Mouse (Mus musculus) layer of hippocampus, postnatal 14 days (tissue): ENCODE data around the gene Bola2. TPM values are rescaled to one million over a fixed set of nuclear protein-coding genes. Genes with fewer than 3 reads are reported as not detected.

ENCODE experiments used
- DNase-seq, 2 experiments: peaks; one replicate each; pipeline ENCODE4 v3.0.0; 2021 to 2022; ENCODE audit warnings: low spot score in 2 of 2, mixed read lengths in 1 of 2
- long read RNA-seq, 2 experiments: library from polyadenylated mRNA; stranded (forward); transcript quantifications; one replicate each; pipeline ENCODE4 v2.0.0; 2021
- total RNA-seq, 2 experiments: library from RNA; stranded (reverse); gene quantifications; 2 replicates each; pipeline ENCODE4 v1.2.3; 2021

The Bola2 gene
- 100 to 1,000 TPM; 119 to 129 TPM for total RNA-seq
- long read RNA-seq, experiment 1, transcript Bola2-203 (3 exons, 1,266 nt) = major isoform, 27 of 29 reads
- long read RNA-seq, experiment 1, partial matches to known transcripts = 0 of 29 reads
- long read RNA-seq, experiment 1, other reads (novel, unspliced or antisense) = 0 of 29 reads
- long read RNA-seq, experiment 2, transcript Bola2-202 (2 exons, 642 nt) = minor isoform, 7 of 86 reads
- long read RNA-seq, experiment 2, transcript Bola2-203 (3 exons, 1,266 nt) = major isoform, 75 of 86 reads
- long read RNA-seq, experiment 2, partial matches to known transcripts = 0 of 86 reads
- long read RNA-seq, experiment 2, other reads (novel, unspliced or antisense) = 1 of 86 reads

DNA sequence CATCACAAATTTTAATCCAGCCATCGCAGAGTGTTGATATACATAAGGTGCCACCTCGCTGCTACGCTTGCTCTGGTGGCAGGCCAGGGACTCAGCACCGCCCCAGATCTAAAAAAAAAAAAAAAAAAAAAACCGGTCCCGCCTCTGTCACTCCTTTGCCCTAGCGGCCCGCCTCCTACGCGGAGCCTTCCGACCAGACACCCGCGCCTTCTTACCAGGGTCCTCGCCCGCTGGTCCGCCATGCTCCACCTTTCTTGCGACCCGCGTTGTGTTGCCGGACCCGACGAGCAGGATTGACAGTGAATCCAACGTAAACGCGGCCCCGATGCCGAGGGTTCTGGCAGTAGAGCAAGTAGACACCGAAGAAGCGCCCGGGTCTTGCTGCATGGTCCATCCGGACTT, at the start of gene Bola2:
Bola2 (plus strand) TSS at position 192 of the 402 bp plus-strand sequence.
- no peak for DNase-seq

DNA sequence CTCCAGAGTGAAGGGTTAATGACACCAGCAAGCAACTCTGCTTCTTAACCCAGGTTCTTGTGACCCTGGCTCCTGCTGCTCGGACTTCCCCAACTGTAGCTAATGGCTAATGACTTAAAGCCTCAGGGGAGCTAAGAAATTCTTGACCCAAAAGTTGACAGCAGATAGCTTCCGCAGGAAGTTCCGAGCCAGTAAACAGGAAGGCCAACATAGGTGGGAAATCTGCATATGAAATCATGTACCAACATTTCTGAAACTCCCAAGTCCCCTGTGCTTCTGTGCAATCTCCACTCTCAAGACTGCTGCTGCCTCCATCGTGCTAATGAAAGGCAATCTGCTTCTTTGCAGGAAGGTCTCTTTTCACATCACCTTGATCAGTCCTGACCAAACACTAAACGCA, 49.5 kb upstream of the Bola2 start:
- DNase-seq = no peak

DNA sequence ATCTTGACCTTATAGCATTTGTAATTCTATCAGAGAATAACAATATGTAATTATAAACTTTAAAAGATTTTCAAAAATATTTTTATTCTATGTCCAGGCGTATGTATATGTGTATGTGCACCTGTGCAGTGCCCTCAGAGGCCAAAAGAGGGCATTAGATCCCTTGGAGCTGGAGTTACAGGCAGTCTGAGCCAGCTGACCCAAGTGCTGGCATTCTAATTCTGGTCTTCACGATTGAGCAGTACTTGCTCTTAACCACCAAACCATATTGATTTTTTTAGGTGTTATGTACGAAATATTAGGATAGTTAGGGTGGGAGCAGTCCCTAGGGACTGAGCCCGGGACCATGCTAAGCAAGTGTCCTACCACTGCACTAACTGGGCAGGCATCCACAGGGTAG, 46.7 kb upstream of the Bola2 start:
- DNase-seq = no peak

DNA sequence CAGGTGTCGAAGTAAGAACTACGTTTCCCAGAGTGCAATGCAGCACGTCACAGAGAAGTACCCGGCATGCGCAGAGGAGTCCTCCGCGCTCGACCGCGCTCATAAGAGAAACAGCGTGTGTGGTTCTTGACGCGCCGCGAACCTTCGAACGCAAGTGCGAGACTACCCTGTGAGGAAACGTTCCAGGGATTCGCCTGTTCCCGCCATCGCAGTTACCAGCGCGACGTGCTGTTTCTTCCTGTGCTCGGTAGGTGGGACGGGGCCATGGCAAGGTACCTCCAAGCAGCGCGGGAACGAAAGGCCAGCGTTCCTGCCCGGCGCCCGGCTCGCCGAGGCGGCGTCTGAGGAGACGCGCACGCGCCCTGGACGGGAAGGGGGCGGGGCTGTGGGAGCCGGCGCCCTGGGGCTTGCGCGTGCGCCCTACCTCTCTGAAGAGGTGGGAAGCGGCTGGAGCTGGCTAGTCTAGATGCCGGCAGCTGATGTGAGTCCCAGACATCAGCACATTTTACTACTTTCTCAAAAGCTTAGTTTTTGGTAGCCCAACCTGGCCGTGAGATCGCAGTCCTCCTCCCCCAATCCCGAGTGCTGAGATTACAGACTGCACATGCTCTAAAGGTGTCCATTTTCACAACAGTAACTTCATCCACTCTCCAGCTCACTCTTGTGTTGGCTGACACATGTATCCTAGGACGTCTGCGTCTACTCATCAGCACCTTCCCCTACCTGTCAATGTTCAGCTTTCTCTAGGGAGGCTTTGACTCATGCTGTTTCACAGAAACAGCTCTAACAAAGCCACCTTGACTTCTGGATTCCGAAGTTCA, 45.8 kb upstream of the Bola2 start, which contains the start of gene Sgf29:
Sgf29 (plus strand) TSS at position 79 of the 821 bp plus-strand sequence.
- DNase-seq = peak; percentile 93 to 96

DNA sequence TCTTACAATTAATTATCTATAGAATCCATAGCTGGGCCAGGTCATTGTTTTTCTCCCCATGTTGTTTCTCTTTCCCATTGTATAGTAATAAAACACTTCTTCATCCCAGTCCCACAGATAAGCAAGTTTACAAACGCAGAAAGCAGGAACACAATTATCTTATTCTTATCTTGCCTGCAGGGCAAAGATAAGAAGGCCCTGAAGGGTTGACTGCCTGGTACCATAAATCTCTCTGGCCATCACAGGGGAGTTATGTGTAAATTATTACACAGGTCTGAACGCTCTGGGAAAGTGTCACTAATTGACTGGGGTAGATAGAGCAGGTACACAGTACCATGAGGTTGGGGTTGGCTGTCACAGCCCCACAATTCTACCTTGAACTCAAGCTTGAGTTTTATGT, 44.3 kb upstream of the Bola2 start:
- no peak for DNase-seq

DNA sequence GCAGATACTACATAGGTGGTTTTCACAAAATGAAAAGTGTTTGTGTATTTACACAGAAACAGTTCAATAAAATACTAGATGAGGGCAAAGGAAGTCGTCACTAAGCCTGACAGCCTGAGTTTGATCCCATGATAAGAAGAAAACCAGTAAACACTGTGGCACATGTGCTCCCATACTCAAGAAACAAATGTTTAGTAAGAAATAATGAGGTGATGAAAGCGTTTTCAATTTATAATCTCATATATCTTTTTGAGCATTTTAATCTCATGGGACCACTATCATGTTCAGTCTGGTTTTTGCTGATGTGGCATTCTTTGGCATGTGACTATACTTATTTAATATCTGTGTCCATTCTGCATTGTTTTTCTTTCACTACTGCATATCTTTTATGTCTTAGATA, 41.2 kb upstream of the Bola2 start:
- DNase-seq = no peak

DNA sequence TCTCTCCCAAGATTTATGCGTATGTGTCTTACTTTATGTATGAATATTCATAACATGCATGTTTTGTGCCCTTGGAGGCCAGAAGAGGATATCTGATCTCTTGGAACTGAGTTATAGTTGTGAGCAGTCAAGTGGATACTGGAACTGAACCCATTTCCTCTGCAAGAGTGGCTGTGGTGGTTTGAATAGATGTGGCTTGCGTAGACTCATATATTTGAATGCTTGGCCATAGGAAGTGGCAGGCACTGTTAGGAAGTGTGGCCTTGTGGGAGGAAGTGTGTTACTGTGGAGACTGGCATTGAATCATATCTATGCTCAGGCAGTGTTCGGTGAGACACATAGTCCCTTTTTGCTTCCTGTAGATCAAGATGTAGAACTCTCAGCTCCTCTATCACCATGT, 39.5 kb upstream of the Bola2 start:
- DNase-seq = no peak

DNA sequence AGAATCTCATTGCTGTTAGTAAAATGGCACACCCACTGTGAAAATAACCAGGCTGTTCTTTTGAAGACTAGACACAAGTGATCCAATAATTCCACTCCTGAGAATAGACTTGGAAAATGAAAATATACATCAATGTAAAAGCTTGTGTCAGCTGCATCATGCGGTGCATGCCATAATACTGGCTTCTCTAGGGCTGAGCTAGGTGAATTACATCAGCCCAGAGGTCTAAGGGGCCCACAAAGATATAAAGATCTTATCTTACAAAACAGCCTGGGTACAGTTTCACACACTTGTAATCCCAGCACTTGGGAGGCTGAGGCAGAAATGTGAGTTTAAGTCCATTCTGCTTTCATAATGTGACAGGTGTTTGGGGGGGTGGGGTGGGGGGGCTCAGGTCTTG, 37.7 kb upstream of the Bola2 start:
- no peak for DNase-seq

DNA sequence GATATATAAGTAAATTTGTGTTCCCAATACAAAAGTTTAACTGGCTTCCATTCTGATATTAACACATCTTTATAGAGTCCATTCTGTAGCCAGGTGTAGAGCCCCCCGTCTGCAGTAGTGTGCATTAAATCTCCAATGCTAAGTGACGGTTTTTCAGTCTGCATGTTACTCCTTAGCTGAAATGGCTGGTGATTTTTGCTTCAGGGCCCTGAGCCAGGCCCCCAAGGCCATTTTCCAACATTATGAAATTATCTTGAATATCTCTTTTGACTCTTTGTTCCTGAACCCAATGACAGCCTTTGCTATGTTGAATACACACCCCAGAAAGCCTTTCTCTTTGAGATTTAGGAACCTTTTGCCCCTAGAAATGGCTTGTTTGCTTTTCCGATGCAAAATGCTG, 35.4 kb upstream of the Bola2 start:
- no peak for DNase-seq

DNA sequence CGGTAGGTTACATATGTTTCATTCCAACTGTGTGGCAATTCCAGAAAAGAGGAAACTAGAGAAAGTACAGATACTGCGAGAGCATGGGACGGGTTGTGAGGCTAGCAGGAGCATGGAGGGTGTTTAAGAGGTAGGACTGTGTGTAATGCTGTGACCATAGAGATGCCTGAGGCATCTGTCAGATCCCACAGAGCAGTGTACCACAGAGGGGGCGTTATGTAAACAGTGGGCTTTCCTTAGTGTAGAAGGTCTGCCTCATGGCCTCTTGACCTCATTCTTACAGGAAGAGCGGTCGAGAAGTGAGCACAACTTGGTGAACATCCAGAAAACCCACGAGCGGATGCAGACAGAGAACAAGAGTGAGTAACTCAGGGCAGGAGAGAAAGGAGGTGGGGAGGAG, 31.6 kb upstream of the Bola2 start:
- no peak for DNase-seq

DNA sequence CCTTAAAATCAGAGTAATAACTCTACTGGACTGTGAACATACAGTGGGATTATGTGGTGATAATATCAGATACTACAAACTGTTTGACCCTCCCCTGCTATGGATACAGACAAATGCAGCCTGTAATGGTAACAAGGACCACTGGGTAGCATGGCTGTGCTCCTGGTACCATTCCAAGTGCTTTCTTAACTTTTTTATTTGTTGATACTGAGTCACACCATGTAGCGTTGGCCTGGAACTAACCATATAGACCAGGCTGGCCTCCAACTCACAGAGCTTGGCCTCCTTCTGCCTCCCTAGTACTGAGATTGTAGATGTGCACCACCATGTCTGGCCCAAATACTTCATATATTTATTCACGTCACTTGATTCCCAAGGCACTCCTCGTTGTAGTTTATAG, 29.9 kb upstream of the Bola2 start:
- DNase-seq = no peak

DNA sequence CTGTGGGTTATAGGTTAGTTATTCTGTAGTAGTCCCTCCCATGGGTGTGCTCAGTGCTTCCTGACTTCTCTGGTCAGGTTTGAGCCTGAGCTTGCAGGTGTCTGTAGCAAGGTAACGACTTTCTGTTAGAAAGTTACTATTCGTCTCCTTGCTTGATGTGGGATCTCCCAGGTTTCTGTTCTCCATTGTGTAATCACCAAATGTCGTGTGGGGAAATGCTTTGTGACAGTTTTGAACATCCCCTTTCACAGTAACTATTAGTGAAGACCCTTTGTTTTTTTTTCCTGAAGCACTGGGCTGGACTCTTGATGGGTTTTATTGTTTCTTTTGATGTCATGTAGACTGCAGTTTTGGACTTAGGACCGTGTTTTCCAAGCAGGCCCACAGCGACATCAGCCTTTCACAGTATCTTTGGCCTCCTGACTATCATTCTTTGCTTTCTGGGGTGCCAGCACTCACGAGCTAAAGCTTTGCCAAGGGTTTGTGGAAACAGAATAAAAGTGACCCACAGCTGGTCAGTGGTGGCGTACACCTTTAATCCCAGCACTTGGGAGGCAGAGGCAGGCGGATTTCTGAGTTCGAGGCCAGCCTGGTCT, 27.6 kb upstream of the Bola2 start:
- no peak for DNase-seq

DNA sequence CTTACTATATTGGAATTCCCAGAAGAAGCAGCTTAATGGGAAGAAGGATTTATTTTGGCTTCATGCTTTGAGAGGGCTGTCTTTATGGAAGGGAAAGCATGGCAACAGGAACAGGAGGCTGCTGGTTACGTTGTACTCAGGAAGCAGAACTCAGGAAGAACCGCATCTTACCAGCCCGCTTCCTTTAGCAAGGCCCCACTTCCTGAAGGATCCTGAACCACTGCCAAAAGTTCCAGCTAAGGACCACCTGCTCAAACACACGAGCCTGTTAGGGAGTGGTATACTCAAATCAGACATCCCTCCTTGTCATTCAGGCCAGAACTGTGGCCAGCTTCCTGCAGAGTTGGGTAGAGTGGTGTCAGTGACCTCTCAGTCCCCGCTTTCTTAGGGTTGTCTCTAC, 26.7 kb upstream of the Bola2 start:
- no peak for DNase-seq

DNA sequence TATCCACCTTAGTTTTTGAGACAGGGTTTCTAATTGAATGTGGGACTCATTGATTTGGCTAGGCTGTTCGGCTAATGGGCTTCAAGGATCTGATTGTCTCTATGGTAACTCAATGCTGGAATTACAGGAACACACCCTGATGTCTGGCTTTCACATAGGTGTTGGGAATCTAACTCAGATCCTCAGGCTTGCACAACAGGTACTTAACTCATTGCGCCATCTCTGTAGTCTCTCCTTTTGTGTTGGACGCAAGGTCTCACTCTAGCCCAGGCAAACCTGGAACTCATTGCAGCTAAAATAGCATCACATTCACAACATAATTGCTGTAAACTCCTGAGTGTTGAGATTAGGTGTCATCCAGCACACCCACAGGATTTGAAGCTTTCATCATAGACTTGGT, 25.0 kb upstream of the Bola2 start:
- no peak for DNase-seq

DNA sequence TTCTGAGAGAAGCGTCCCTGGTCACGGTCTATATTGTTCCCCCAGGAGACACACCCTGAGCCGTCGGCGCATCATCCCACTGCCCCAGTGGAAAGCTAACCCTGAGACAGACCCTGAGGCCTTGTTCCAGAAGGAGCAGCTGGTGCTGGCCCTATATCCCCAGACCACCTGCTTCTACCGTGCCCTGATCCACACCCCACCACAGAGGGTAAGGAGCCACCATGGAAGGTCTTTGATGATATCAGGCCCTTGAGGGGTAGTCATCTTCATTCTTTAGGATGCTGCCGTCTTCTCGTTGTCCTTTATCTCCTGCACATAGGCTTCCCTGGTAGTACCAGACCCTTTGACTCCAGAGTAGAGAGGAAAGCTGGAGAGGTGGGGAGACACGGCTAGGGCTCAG, 23.1 kb upstream of the Bola2 start:
- DNase-seq = no peak

DNA sequence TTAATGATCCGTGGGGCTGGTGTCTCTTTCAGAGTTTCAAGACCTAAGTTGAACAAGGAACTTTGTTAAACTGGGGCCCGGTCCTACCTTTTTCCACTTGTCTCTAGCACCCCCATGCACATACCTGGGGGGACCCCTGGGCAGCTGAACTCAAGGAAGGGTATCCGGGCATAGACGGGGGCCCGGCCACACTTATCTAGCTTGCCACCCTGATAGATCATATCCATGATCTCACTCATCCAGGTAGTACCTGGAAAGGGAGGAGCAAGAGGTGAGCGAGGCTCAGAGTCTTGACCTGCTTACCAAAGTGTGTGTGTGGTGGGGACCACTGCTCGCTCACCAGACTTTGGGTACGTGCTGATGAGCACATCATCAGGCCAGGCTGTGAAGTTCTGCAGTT, 20.1 kb upstream of the Bola2 start:
- DNase-seq = no peak

DNA sequence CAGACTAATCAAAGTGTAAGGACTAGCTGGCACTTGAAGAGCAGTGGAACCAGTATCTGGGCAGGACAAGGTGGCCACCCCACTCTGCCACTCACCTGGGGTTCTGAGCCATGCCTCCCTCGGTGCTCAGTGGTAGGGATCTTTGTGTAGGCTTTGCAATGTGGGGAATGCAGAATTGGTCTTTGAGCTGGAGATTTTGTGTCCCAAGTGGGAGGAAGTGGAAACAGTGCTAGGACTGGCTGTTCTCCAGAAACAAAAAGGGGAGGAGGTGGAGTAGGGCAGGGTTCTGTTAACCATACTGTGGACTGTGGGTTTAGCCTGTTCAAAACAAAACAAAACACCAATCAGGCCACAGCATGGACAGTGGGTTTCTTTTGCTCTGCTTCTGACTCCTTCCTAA, 19.0 kb upstream of the Bola2 start, which contains the start of gene Sult1a1:
Sult1a1 (minus strand) TSS at position 226 of the 400 bp plus-strand sequence.
- DNase-seq = peak in 1 of 2 experiments; percentile 54

DNA sequence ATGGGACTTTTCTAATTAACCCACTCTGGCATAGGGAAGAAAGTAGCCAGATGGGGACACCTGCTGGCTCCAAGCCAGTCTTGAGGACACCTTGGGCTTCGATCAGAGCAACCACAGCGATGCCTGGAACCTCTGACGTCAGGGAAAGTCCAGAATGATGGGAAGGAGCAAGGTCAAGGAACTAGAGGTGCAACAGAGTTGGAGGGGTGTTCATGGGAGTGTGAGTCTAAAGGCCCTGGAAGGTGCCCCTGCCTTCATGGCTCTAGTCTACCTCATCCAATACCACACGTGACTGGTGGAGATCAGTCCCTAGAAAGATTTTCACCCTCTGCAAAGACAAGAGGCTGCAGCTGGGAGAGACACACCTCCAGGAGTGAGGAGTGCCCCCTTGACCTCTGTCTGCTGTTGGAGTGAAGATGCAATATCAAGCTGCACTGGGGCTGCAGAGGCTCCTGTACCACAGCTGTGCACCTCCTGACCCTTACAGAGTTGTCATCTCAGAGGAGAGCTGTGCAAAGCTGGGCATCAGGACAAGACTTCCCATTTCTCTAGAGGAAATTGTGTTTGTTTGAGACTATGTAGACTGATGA, 18.5 kb upstream of the Bola2 start:
- DNase-seq = no peak

DNA sequence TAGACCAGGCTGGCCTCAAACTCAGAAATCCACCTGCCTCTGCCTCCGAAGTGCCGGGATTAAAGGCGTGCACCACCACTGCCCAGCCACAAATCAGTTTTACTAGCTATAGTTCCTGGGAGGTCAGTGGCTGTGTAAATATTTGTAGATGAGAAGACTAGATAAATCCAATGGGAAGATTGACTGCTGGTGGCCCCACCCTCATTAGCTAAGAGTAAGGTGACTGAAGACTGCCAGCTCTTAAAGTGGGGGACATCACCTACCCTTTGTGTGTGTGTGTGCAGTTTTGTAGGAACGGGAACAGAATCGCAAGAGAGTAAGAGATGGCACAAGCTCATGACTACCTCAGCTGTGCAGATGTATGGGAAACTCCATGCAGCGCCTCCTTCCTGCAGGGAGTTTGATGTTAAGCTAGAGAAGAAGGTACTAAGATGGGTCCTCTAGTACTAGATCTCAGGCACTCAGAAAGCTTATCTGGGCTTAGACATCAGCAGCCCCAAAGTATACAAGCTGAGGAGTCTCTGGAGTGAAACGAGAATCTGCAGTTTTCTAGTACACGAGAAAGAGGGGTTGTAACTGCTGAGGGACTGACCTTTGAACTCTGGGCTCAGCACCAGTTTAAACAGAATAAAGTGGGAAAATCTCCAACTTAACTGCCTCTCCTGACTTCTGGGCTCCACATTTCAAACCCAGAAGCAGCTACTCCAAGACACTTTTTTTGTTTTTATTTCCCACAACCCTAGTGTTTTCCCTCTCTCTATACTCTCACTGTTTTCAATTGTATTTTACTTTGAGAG, 16.5 kb upstream of the Bola2 start:
- no peak for DNase-seq

DNA sequence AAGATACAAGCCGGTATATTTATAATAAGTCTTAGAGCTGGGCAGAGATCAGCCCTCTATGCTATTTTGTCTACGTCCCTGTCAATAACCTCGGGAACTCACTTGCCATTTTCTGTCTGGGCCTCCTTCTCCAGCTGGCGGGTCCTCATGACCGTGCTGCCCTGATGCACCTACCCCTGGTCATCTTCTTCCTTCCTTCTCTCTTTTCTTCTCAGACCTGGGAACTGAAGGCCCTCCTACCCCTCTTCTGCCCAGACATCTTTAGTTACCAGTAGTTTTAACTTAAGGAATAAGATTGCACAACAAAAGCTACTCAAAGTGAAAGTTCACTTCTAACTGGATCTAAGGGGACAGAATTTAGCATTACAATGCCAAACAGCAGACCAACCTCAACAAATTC, 15.5 kb upstream of the Bola2 start:
- DNase-seq = no peak

DNA sequence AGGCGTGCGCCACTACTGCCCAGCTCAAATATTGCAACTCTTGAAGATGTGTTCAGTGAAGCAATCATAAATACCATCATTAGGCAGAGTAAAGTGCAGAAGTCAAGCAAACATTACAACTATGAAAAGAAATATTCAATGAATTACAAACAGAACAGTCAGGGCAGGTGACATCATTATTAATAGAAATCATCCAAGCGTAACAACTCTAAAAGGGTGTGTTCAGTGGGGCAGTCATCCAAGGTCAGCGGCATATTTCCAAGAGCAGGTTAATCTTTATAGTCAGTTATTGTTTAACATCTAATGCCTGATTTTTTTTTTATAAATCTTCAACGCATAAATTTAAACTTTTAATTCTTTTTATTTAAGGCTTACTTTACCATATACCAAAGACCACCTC, 14.0 kb upstream of the Bola2 start:
- DNase-seq = no peak
